Mouse (Mus musculus): ENCODE measurements around the gene Elk4. TPM values are rescaled to one million over a fixed set of nuclear protein-coding genes. Genes with fewer than 3 reads are reported as not detected.

Elk4 gene
- polyA plus RNA-seq, 1 experiment from 2014 or later, result 19.0 TPM

DNA sequence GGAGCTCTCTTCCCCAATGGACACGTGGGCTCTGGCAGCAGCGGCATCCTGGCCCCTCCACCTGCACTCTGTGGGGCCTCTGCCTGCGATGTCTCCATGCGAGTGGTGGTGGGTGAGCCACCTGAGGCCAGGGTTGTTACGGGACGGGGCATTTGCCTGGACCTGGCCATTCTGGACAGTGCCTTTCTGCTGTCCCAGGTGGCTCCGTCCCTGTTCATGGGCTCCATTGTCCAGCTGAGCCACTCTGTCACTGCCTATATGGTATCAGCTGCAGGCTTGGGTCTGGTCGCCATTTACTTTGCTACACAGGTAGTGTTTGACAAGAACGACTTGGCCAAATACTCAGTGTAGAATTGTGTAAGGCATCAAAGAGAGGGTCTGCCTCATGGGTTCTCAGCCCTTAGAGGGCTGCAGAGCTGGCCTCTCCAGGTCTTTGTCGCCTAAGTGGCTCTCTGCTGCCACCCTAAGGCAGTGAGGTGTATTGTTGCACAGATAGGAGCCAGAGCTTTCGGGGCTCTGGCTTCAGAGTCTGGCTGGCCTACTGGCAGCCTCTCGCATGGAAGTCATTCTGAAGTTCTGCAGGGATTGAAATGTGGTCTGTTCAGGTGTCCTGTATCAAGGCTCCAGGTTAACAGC is 25.9 kb upstream of the Elk4 start:
- no peak overlapping the region for H3K4me2 ChIP-seq (replicated peaks; ENCODE audit: low read depth, low read length)
- H3K27me3 ChIP-seq (ENCODE audit: insufficient read depth, low read length), result no peaks in the 10 kb centered on the region
- H3K9ac ChIP-seq (replicated peaks; ENCODE audit: low read length), result no peak overlapping the region
- no peaks in the 10 kb centered on the region for H3K36me3 ChIP-seq (ENCODE audit: insufficient read depth, low read length)
- H3K27ac ChIP-seq (ENCODE audit: low read length), result no peak overlapping the region
- no peaks in the 10 kb centered on the region for H3K9me3 ChIP-seq (ENCODE audit: low read length)
- no peaks in the 10 kb centered on the region for H3K4me1 ChIP-seq (ENCODE audit: insufficient read depth, low read length)
- WGBS, result 56% methylated on average over 12 of the region's 12 CpGs
- ATAC-seq (ENCODE audit: low FRiP score, low TSS enrichment), result peak; percentile 40
- H3K4me3 ChIP-seq (ENCODE audit: low read length), result no peak overlapping the region

DNA sequence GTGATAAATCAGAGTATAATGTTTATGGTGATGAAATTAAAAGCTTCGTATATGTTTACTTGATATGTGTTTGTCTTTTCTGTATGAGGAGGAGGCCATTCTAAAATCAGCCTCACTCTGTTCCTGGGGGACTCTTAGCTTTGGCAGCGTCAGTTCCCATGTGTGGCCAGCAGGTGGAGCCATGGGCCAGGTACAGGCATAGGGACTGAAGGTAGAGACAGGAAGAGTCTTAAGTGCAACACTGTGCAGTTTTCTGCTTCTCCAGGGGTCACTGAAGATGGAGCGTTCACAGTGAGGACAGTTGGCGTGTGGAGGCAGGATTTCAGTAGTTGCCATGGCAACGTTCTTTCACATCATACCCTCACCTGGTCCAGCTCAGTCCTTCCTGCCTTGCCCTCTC is 24.5 kb upstream of the Elk4 start:
- Histone ChIP-seq H3K27me3 (ENCODE audit: insufficient read depth, low read length) (no peaks in the 10 kb centered on the region), H3K4me2 (replicated peaks; ENCODE audit: low read depth, low read length) (no peak overlapping the region), H3K4me3 (ENCODE audit: low read length) (no peak overlapping the region), H3K27ac (ENCODE audit: low read length) (no peak overlapping the region), H3K9me3 (ENCODE audit: low read length) (no peaks in the 10 kb centered on the region), H3K36me3 (ENCODE audit: insufficient read depth, low read length) (no peaks in the 10 kb centered on the region), H3K9ac (replicated peaks; ENCODE audit: low read length) (no peak overlapping the region), H3K4me1 (ENCODE audit: insufficient read depth, low read length) (no peaks in the 10 kb centered on the region)
- WGBS, result 17% methylated on average over 5 of the region's 5 CpGs
- ATAC-seq (ENCODE audit: low FRiP score, low TSS enrichment), result peak; percentile 49; the same call in 1 of the 2 replicates

DNA sequence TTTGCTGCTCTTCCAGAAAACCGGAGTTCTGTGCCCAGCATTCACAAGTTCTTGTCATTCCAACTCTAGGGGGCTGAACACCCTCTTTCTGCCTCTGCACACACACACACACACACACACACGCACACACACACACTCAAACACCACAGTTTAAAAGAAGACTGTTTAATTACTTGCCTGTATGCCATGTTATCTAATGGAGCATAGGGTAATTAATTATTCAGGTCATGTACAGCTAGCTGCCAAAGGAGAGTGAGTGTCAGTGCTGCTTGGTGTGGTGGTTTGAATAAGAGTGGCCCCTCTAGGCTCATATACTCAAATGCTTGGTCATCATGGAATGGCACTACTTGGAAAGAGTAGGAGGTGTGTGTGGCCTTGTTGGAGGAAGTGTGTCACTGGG is 23.6 kb upstream of the Elk4 start:
- no peaks in the 10 kb centered on the region for H3K4me1 ChIP-seq (ENCODE audit: insufficient read depth, low read length)
- no peak overlapping the region for H3K27ac ChIP-seq (ENCODE audit: low read length)
- H3K27me3 ChIP-seq (ENCODE audit: insufficient read depth, low read length), result no peaks in the 10 kb centered on the region
- H3K4me3 ChIP-seq (ENCODE audit: low read length), result no peak overlapping the region
- 94% methylated on average over 2 of the region's 2 CpGs for WGBS
- no peaks in the 10 kb centered on the region for H3K9me3 ChIP-seq (ENCODE audit: low read length)
- no peak for ATAC-seq (ENCODE audit: low FRiP score, low TSS enrichment)
- no peak overlapping the region for H3K9ac ChIP-seq (replicated peaks; ENCODE audit: low read length)
- H3K4me2 ChIP-seq (replicated peaks; ENCODE audit: low read depth, low read length), result no peak overlapping the region
- H3K36me3 ChIP-seq (ENCODE audit: insufficient read depth, low read length), result no peaks in the 10 kb centered on the region

DNA sequence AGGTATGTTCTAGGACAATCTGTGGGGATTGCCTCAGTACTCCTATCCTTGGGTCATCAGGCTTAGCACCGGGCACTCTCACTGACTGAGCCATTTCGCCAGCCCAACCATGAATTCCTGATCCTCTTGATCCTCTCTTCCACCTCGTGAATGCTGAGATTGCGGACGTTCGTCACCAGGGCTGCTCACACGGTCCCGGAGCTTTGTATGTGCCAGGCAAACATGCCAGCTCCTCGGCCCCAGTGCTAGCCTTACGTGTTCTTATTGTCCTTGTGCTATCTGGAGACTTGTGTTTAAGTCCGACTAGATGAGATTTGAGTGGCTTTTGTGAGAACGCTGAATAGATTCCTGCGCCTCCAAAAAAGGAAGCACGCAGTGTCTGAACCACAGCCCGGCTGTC is 20.0 kb upstream of the Elk4 start:
- H3K9me3 ChIP-seq (ENCODE audit: low read length), result no peaks in the 10 kb centered on the region
- no peaks in the 10 kb centered on the region for H3K27me3 ChIP-seq (ENCODE audit: insufficient read depth, low read length)
- no peaks in the 10 kb centered on the region for H3K36me3 ChIP-seq (ENCODE audit: insufficient read depth, low read length)
- WGBS, result 79% methylated on average over 15 of the region's 15 CpGs
- H3K9ac ChIP-seq (replicated peaks; ENCODE audit: low read length), result no peak overlapping the region
- no peaks in the 10 kb centered on the region for H3K4me1 ChIP-seq (ENCODE audit: insufficient read depth, low read length)
- no peak overlapping the region for H3K4me3 ChIP-seq (ENCODE audit: low read length)
- no peak overlapping the region for H3K27ac ChIP-seq (ENCODE audit: low read length)
- H3K4me2 ChIP-seq (replicated peaks; ENCODE audit: low read depth, low read length), result no peak overlapping the region
- no peak for ATAC-seq (ENCODE audit: low FRiP score, low TSS enrichment)

DNA sequence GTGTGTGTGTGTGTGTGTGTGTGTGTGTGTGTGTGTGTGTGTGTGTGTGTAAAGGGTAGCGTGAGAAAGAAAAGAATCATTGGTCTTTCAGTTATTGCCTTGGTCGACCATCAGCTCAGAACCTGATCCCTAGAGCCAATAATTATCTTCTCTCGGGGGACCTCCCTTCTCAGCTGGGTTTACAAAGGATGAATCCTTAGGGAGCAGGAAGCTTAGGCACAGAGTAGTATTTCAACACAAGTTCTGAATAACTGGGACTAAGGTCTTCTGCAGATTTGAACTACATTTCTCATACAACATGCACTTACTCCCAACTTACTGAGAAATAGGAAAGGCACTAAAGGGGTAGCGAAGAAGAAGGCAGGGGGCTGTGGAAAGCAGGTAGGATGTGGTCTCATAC is 17.9 kb upstream of the Elk4 start:
- H3K27ac ChIP-seq (ENCODE audit: low read length), result no peak overlapping the region

DNA sequence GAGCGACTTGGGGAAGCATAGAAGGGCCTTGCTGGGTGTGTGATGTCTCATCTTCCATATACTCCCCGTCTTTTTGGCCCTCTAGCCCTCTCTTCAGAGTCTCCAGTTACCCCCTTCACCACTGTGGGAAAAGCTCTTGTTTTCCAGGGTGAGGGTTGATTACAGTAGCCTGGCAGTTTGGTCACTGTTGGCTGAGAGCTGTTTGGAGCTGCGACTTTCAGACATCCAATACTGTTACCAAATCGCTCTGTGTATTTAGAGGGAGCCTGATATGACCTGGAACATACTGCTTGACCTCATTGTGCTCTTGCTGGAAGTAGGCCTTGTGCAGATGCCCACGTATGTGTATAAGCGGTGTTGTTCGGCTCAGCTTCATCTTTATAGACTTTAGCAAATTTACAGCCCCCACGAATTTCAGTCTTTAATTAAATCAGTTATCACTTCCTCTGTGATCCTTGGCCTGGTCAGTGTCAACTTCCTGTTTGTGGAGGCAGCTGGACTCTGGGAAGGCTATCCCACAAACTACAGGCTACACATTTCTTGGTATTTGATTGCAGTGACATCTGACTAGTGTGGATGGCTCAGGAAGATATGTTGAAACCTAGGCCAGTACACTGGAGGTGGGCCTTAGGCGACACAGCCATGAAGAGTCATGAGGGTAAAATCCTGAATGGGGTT is 17.2 kb upstream of the Elk4 start:
- Histone ChIP-seq H3K9ac (replicated peaks; ENCODE audit: low read length) (no peak overlapping the region), H3K9me3 (ENCODE audit: low read length) (no peaks in the 10 kb centered on the region), H3K36me3 (ENCODE audit: insufficient read depth, low read length) (no peaks in the 10 kb centered on the region), H3K4me2 (replicated peaks; ENCODE audit: low read depth, low read length) (no peak overlapping the region), H3K27ac (ENCODE audit: low read length) (no peak overlapping the region), H3K4me3 (ENCODE audit: low read length) (no peak overlapping the region), H3K4me1 (ENCODE audit: insufficient read depth, low read length) (no peaks in the 10 kb centered on the region), H3K27me3 (ENCODE audit: insufficient read depth, low read length) (no peaks in the 10 kb centered on the region)
- 58% methylated on average over 9 of the region's 9 CpGs for WGBS
- no peak for ATAC-seq (ENCODE audit: low FRiP score, low TSS enrichment)

More for the DNA sequence above, 17.9 kb upstream of the Elk4 start:
- H3K36me3 ChIP-seq (ENCODE audit: insufficient read depth, low read length), result no peaks in the 10 kb centered on the region
- WGBS, result 64% methylated on average over 4 of the region's 4 CpGs
- no peak overlapping the region for H3K4me3 ChIP-seq (ENCODE audit: low read length)
- ATAC-seq (ENCODE audit: low FRiP score, low TSS enrichment), result no peak
- no peaks in the 10 kb centered on the region for H3K27me3 ChIP-seq (ENCODE audit: insufficient read depth, low read length)
- H3K9me3 ChIP-seq (ENCODE audit: low read length), result no peaks in the 10 kb centered on the region
- H3K4me1 ChIP-seq (ENCODE audit: insufficient read depth, low read length), result no peaks in the 10 kb centered on the region
- H3K4me2 ChIP-seq (replicated peaks; ENCODE audit: low read depth, low read length), result no peak overlapping the region
- no peak overlapping the region for H3K9ac ChIP-seq (replicated peaks; ENCODE audit: low read length)

DNA sequence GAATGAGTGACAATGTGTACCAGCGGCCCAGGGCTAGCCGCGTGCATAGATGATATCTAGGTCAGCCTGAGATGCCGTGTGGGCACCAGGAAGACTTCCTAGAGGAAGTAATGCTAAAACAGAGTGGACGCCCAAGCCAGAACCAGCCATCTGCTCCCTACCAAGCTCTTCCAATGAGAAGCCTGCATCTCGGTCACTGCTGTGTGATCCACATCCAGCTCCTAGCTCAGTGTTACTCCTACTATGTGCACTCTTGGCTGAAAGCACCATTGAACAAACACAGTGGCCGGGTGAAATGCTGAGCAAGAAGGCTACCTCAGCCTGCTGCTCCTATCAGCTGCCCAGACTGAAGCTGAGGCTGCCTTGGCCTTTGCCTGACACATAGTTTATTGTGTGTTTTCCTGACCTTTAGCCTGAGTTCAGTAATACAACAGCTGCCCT is 14.8 kb upstream of the Elk4 start:
- Histone ChIP-seq H3K4me2 (replicated peaks; ENCODE audit: low read depth, low read length) (no peak overlapping the region), H3K36me3 (ENCODE audit: insufficient read depth, low read length) (no peaks in the 10 kb centered on the region), H3K9me3 (ENCODE audit: low read length) (no peaks in the 10 kb centered on the region), H3K4me3 (ENCODE audit: low read length) (no peak overlapping the region), H3K9ac (replicated peaks; ENCODE audit: low read length) (no peak overlapping the region), H3K27me3 (ENCODE audit: insufficient read depth, low read length) (no peaks in the 10 kb centered on the region), H3K4me1 (ENCODE audit: insufficient read depth, low read length) (no peaks in the 10 kb centered on the region), H3K27ac (ENCODE audit: low read length) (no peak overlapping the region)
- no peak for ATAC-seq (ENCODE audit: low FRiP score, low TSS enrichment)
- WGBS, result 72% methylated on average over 7 of the region's 7 CpGs

DNA sequence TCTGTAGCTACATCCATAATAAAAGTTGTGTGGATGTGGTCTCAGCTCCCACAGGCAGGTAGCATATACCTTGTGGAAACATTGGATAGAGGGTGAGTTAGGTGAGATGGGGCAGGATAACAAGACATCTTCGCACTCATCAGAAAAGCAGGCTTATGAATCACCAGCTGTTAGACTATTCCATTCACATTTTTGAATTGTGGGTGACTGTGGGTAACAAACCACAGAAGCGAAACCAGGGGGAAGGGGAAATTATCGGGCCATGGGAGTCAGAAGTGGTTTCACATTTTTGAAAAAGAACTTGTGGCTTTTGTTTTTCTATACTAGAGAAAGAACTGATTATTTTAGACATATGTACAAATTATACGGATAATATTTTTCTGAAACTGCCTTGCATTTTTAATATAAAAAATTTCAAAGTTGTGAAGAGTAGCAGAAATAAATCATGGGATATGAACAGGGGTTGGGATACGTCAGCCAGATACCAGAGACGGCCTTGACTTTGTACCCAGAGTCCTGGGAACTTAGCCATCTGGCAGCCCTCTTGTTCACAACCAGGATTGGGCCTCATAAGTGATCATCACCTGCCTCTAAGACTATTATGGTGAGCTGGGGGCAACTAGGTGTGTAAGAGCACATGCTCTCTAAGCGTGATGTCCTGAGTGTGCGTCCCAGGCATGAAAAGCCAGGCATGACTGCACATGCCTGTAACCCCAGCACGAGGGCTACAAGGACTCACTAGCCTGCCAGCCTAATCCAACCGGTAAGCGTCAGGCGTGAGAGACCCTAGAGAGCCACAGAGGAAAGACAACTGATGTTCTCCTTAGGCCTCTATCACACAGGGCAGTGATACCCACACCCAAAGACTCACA is 14.0 kb upstream of the Elk4 start:
- no peaks in the 10 kb centered on the region for H3K4me1 ChIP-seq (ENCODE audit: insufficient read depth, low read length)
- H3K9ac ChIP-seq (replicated peaks; ENCODE audit: low read length), result no peak overlapping the region
- H3K27me3 ChIP-seq (ENCODE audit: insufficient read depth, low read length), result no peaks in the 10 kb centered on the region
- 84% methylated on average over 12 of the region's 12 CpGs for WGBS
- no peak overlapping the region for H3K4me2 ChIP-seq (replicated peaks; ENCODE audit: low read depth, low read length)
- no peak overlapping the region for H3K4me3 ChIP-seq (ENCODE audit: low read length)
- no peaks in the 10 kb centered on the region for H3K36me3 ChIP-seq (ENCODE audit: insufficient read depth, low read length)
- H3K27ac ChIP-seq (ENCODE audit: low read length), result no peak overlapping the region
- no peaks in the 10 kb centered on the region for H3K9me3 ChIP-seq (ENCODE audit: low read length)
- ATAC-seq (ENCODE audit: low FRiP score, low TSS enrichment), result no peak

DNA sequence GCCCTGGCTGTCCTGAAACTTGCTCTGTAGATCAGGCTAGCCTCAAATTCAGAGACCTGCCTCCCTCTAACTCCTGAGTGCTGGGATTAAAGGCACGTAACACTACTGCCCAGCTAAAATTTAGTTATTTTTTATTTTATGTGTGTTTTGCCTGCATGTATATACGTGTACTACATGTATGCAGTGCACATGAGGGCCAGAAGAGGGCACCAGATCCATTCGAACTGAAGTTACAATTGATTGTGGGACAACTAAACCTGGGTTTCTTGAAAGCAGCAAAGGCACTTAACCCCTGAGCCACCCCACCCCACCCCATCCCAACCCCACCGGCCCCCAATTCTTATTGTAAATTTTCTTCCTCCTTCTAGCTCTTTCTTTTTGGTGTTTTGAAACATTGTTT is 12.3 kb upstream of the Elk4 start:
- H3K9ac ChIP-seq (replicated peaks; ENCODE audit: low read length), result no peak overlapping the region
- 40% methylated on average over 4 of the region's 4 CpGs for WGBS
- no peaks in the 10 kb centered on the region for H3K9me3 ChIP-seq (ENCODE audit: low read length)
- no peak for ATAC-seq (ENCODE audit: low FRiP score, low TSS enrichment)
- no peaks in the 10 kb centered on the region for H3K4me1 ChIP-seq (ENCODE audit: insufficient read depth, low read length)
- H3K27me3 ChIP-seq (ENCODE audit: insufficient read depth, low read length), result no peaks in the 10 kb centered on the region
- no peak overlapping the region for H3K4me3 ChIP-seq (ENCODE audit: low read length)
- no peaks in the 10 kb centered on the region for H3K36me3 ChIP-seq (ENCODE audit: insufficient read depth, low read length)
- H3K4me2 ChIP-seq (replicated peaks; ENCODE audit: low read depth, low read length), result no peak overlapping the region
- no peak overlapping the region for H3K27ac ChIP-seq (ENCODE audit: low read length)

DNA sequence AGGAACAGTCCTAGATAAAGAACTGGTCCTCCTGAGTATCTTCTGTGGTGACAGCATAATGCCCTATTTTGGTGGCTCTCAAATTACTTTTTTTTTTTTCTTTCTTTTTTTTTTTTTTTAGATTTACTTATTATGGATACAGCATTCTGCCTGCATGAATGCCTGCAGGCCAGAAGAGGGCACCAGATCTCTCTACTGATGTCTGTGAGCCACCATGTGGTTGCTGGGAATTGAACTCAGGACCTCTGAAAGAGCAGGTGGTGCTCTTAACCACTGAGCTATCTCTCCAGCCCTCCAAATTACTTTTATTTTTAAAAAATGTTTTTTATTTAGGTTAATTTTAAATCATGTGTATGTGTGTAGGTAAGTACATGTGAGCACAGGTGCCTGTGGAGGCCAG is 6.9 kb upstream of the Elk4 start:
- Histone ChIP-seq H3K27me3 (ENCODE audit: insufficient read depth, low read length) (no peaks in the 10 kb centered on the region), H3K4me2 (replicated peaks; ENCODE audit: low read depth, low read length) (no peak overlapping the region), H3K4me1 (ENCODE audit: insufficient read depth, low read length) (no peaks in the 10 kb centered on the region)

More for the DNA sequence above, 6.9 kb upstream of the Elk4 start:
- Histone ChIP-seq H3K4me3 (ENCODE audit: low read length) (no peak overlapping the region), H3K27ac (ENCODE audit: low read length) (no peak overlapping the region), H3K36me3 (ENCODE audit: insufficient read depth, low read length) (no peaks in the 10 kb centered on the region), H3K9ac (replicated peaks; ENCODE audit: low read length) (no peak overlapping the region), H3K9me3 (ENCODE audit: low read length) (no peaks in the 10 kb centered on the region)
- no peak for ATAC-seq (ENCODE audit: low FRiP score, low TSS enrichment)

All from kidney, embryonic 16.5 days (tissue).